Mouse (Mus musculus): ENCODE measurements around the gene Slc34a3. TPM values are rescaled to one million over a fixed set of nuclear protein-coding genes. Genes with fewer than 3 reads are reported as not detected.

The Slc34a3 gene
- polyA plus RNA-seq, 1 experiment from 2014 or later = 0.26 TPM

Other genes starting within 250 kb of the Slc34a3 start
- gene Nsmf, start 180.0 kb downstream of the Slc34a3 start, polyA plus RNA-seq (2014; fragmentation: Nextera tagmentation; extraction: Ambion mirVana) = 44.3 and 50.0 TPM in 2 replicates
- 6.0 and 7.3 TPM in 2 replicates for gene Entpd8, start 154.1 kb downstream of the Slc34a3 start, polyA plus RNA-seq (2014; fragmentation: Nextera tagmentation; extraction: Ambion mirVana)
- gene Noxa1, start 139.2 kb downstream of the Slc34a3 start, polyA plus RNA-seq (2014; fragmentation: Nextera tagmentation; extraction: Ambion mirVana) = 2.3 and 5.7 TPM in 2 replicates
- gene Nrarp, start 53.6 kb downstream of the Slc34a3 start, polyA plus RNA-seq (2014; fragmentation: Nextera tagmentation; extraction: Ambion mirVana) = 8.2 and 13.2 TPM in 2 replicates
- gene Tor4a, start 37.5 kb downstream of the Slc34a3 start, polyA plus RNA-seq (2014; fragmentation: Nextera tagmentation; extraction: Ambion mirVana) = 14.4 and 18.1 TPM in 2 replicates
- 99.1 and 107 TPM in 2 replicates for gene Nelfb, start 22.9 kb downstream of the Slc34a3 start, polyA plus RNA-seq (2014; fragmentation: Nextera tagmentation; extraction: Ambion mirVana)
- gene Stpg3, start 19.7 kb downstream of the Slc34a3 start, polyA plus RNA-seq (2014; fragmentation: Nextera tagmentation; extraction: Ambion mirVana) = 0.18 TPM in 1 of 2 replicates, not detected in the other
- 0.51 TPM in 1 of 2 replicates, not detected in the other for gene Fam166a, start 15.6 kb downstream of the Slc34a3 start, polyA plus RNA-seq (2014; fragmentation: Nextera tagmentation; extraction: Ambion mirVana)
- gene Tubb4b, start 9.7 kb downstream of the Slc34a3 start, polyA plus RNA-seq (2014; fragmentation: Nextera tagmentation; extraction: Ambion mirVana) = 524 and 576 TPM in 2 replicates
- gene Rnf224, start 2.4 kb upstream of the Slc34a3 start, polyA plus RNA-seq (2014; fragmentation: Nextera tagmentation; extraction: Ambion mirVana) = not detected in 2 replicates
- 15.7 and 18.7 TPM in 2 replicates for gene Rnf208, start 7.9 kb upstream of the Slc34a3 start, polyA plus RNA-seq (2014; fragmentation: Nextera tagmentation; extraction: Ambion mirVana)
- gene Cysrt1, start 8.1 kb upstream of the Slc34a3 start, polyA plus RNA-seq (2014; fragmentation: Nextera tagmentation; extraction: Ambion mirVana) = 0.30 TPM in 1 of 2 replicates, not detected in the other
- 5.0 and 5.7 TPM in 2 replicates for gene AL732309.1, start 12.5 kb upstream of the Slc34a3 start, polyA plus RNA-seq (2014; fragmentation: Nextera tagmentation; extraction: Ambion mirVana)
- 18.0 and 19.2 TPM in 2 replicates for gene Tmem203, start 21.1 kb upstream of the Slc34a3 start, polyA plus RNA-seq (2014; fragmentation: Nextera tagmentation; extraction: Ambion mirVana)
- 6.5 and 7.8 TPM in 2 replicates for gene Tprn, start 28.3 kb upstream of the Slc34a3 start, polyA plus RNA-seq (2014; fragmentation: Nextera tagmentation; extraction: Ambion mirVana)
- gene Ssna1, start 38.1 kb upstream of the Slc34a3 start, polyA plus RNA-seq (2014; fragmentation: Nextera tagmentation; extraction: Ambion mirVana) = 229 and 240 TPM in 2 replicates
- 100 and 110 TPM in 2 replicates for gene Anapc2, start 38.1 kb upstream of the Slc34a3 start, polyA plus RNA-seq (2014; fragmentation: Nextera tagmentation; extraction: Ambion mirVana)
- not detected in 2 replicates for gene Tmem210, start 53.8 kb upstream of the Slc34a3 start, polyA plus RNA-seq (2014; fragmentation: Nextera tagmentation; extraction: Ambion mirVana)
- gene Lrrc26, start 55.6 kb upstream of the Slc34a3 start, polyA plus RNA-seq (2014; fragmentation: Nextera tagmentation; extraction: Ambion mirVana) = not detected in 2 replicates
- gene Grin1, start 84.8 kb upstream of the Slc34a3 start, polyA plus RNA-seq (2014; fragmentation: Nextera tagmentation; extraction: Ambion mirVana) = 2.1 and 2.4 TPM in 2 replicates
- 66.3 and 73.3 TPM in 2 replicates for gene Man1b1, start 98.0 kb upstream of the Slc34a3 start, polyA plus RNA-seq (2014; fragmentation: Nextera tagmentation; extraction: Ambion mirVana)
- gene Dpp7, start 122.0 kb upstream of the Slc34a3 start, polyA plus RNA-seq (2014; fragmentation: Nextera tagmentation; extraction: Ambion mirVana) = 24.1 and 26.5 TPM in 2 replicates
- 36.3 and 46.0 TPM in 2 replicates for gene Uap1l1, start 131.3 kb upstream of the Slc34a3 start, polyA plus RNA-seq (2014; fragmentation: Nextera tagmentation; extraction: Ambion mirVana)
- 43.2 and 47.4 TPM in 2 replicates for gene Sapcd2, start 138.0 kb upstream of the Slc34a3 start, polyA plus RNA-seq (2014; fragmentation: Nextera tagmentation; extraction: Ambion mirVana)
- 5.9 and 7.4 TPM in 2 replicates for gene Entpd2, start 161.5 kb upstream of the Slc34a3 start, polyA plus RNA-seq (2014; fragmentation: Nextera tagmentation; extraction: Ambion mirVana)
- gene Npdc1, start 165.0 kb upstream of the Slc34a3 start, polyA plus RNA-seq (2014; fragmentation: Nextera tagmentation; extraction: Ambion mirVana) = 42.2 and 45.4 TPM in 2 replicates
- 0.15 TPM in 1 of 2 replicates, not detected in the other for gene Fut7, start 188.9 kb upstream of the Slc34a3 start, polyA plus RNA-seq (2014; fragmentation: Nextera tagmentation; extraction: Ambion mirVana)
- 4.8 and 4.9 TPM in 2 replicates for gene Abca2, start 194.3 kb upstream of the Slc34a3 start, polyA plus RNA-seq (2014; fragmentation: Nextera tagmentation; extraction: Ambion mirVana)
- 1.8 and 2.0 TPM in 2 replicates for gene Clic3, start 222.5 kb upstream of the Slc34a3 start, polyA plus RNA-seq (2014; fragmentation: Nextera tagmentation; extraction: Ambion mirVana)
- gene Paxx, start 226.7 kb upstream of the Slc34a3 start, polyA plus RNA-seq (2014; fragmentation: Nextera tagmentation; extraction: Ambion mirVana) = 25.0 and 27.4 TPM in 2 replicates
- 6.2 and 7.9 TPM in 2 replicates for gene Ptgds, start 235.7 kb upstream of the Slc34a3 start, polyA plus RNA-seq (2014; fragmentation: Nextera tagmentation; extraction: Ambion mirVana)

All from intestine, embryonic 14.5 days (tissue).